Mouse (Mus musculus) cerebellum, adult 11-12 months (tissue): Measurements from ENCODE around the gene Iba57.

Experiments
- DNase-seq: peaks from one replicate; pipeline ENCODE4 v3.0.0; 2022

Iba57 gene

GRCm38 (mm10) chr11:59170549-59170948, 7.0 kb upstream of the Iba57 start:
- no peak for DNase-seq

- no peak for DNase-seq
These were observed 6.3 kb upstream of the Iba57 start for GRCm38 (mm10) chr11:59169807-59170206.

- no peak for DNase-seq
These were observed 2.2 kb upstream of the Iba57 start for GRCm38 (mm10) chr11:59165616-59166241.

GRCm38 (mm10) chr11:59164384-59164783, 845 bp upstream of the Iba57 start:
- DNase-seq = peak; percentile 56

DNA sequence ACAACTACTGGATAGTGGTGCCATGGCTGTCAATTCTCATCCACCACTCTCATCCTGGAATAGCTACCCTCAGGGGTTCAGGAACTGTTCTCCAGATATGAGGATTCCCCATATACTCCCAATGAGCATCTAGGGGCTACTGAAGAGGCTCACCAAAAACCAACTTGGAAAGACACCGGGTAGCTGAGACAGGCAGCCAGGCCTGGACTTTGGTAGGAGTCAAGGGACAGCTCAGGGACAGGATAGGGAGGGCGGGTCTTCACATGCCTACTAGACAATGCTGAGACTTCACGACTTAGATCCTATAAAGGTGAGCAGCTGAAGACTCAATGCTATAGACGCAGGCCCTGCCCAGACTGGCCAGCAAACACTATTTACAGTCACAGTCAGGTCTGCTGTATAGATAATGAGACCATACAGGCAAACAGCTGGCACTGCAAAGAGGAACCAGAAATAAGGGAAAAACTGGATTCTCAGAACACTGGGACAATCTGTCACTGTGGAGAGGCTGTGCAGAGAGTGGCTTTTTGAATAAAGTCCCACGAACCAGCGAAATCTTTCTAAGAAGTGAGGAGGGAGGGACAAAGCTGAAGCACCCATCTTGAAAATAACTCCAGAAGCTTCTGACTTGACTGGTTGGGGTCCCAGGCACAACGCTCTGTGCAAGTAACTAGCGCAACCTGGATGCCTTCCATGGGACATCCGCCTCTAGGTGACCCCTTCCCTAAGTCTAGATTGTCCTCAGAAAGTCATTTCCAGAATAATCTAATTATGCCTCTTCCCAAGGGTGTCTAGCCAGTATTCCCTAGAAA, 890 bp downstream of the Iba57 start:
- no peak for DNase-seq

GRCm38 (mm10) chr11:59161398-59161797, 2.1 kb downstream of the Iba57 start:
- DNase-seq = no peak

DNA sequence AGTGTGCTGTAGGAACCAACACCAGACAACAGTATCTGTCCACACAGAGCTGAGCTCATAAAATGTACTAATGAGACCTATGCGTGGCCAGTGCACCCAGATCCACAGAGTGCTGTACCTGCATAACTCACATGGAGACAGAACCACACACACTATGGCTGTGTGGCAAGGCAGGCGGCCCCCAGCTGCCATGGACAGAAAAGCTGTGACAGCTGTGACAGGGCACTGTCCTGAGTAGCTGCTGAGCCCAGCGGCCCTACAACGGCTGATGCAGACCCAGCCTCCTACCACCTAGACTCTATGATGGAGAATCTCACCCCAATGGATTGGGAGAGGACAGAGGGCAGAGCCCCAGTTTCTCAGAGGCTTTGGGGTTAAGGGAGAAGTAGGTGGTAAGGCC, 4.0 kb downstream of the Iba57 start:
- no peak for DNase-seq

DNA sequence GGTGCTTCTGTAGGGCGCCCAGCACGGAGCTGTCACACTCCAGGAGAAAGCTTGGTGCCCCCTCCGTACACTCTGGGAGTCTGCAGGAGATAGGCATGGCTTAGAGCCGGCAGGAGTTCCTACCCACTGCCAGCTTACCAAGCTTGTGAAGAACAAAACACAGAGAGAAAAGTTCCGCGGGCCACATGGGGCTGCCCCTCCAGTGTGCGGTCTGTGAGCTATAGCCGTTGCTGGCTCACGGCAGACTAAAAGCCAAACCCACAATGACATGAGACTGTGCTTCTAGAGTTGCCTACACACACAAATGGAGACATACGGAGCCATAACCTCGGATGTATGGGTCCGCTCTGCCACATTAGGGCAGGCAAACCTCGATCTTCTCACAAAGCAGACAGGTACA, 4.4 kb downstream of the Iba57 start:
- no peak for DNase-seq

GRCm38 (mm10) chr11:59155900-59156299, 7.6 kb downstream of the Iba57 start:
- DNase-seq = no peak

GRCm38 (mm10) chr11:59154220-59154619, 9.3 kb downstream of the Iba57 start:
- DNase-seq = no peak

- no peak for DNase-seq
These were observed 11.8 kb downstream of the Iba57 start for GRCm38 (mm10) chr11:59151729-59152128.

- no peak for DNase-seq
These were observed 14.2 kb downstream of the Iba57 start for GRCm38 (mm10) chr11:59149302-59149701.

DNA sequence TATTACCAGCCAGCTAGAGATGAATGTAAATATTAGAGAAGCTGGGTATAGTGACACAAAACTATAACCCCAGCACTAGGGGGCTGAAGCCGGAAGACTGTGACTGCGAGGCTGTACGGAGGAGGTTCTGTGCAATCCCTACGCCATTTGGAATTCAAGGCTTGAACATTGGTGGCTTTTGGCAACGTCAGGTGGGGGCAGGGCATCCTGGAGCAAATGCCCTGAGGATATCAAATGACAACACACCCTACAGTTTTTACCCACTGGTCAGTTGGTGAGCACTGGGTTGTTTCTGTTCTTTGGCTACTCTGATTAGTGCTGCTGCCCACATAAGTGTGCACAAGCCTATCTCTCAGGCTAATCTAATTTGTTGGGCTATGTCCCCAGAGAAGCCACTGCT, 20.6 kb downstream of the Iba57 start:
- no peak for DNase-seq

GRCm38 (mm10) chr11:59141772-59142370, 21.7 kb downstream of the Iba57 start:
- no peak for DNase-seq

DNA sequence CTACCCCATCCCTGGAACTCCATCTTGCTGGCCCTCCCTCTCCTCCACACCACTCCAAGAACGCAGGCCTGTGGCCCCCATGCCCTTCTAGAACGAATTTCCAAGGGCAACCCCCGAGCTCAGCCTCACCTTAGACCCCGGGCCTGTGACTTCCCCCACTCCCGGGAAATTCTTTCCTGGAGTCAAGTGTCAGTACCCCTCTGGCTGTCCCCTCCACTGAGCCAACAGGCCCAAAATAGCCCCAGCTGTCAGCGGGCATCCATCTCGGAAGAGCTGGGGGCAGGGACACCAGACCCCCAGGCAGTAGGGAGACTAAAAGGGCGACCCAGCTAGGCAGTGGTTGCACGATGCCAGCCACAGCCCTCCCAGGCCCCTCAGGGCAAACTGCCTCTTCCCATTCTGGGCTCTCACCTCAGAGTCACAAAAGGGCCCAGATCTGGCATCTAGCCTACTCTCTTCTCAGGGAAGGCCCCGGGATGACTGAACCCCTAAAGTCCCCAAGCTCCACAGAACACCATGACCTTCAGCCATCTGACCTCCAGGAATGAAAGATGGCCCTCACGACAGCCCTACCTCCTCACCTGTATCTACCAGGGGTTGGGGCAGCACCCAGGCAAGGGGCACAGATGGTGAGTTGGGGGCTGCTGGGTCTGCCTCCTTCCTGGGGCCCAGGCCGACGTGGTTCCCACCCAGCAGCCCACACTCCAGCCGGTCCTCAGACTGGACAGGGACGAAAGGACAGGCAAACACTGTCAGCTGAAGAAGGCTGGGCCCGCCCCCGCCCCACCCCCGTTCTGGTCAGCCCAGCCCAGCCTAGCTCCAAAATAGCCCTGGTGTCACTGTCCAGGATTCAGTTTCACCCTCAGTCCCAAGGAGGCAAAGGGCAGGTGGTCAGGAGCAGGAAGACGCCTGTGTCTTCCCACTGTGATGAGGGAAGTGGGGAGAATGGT, 24.7 kb downstream of the Iba57 start:
- no peak for DNase-seq

DNA sequence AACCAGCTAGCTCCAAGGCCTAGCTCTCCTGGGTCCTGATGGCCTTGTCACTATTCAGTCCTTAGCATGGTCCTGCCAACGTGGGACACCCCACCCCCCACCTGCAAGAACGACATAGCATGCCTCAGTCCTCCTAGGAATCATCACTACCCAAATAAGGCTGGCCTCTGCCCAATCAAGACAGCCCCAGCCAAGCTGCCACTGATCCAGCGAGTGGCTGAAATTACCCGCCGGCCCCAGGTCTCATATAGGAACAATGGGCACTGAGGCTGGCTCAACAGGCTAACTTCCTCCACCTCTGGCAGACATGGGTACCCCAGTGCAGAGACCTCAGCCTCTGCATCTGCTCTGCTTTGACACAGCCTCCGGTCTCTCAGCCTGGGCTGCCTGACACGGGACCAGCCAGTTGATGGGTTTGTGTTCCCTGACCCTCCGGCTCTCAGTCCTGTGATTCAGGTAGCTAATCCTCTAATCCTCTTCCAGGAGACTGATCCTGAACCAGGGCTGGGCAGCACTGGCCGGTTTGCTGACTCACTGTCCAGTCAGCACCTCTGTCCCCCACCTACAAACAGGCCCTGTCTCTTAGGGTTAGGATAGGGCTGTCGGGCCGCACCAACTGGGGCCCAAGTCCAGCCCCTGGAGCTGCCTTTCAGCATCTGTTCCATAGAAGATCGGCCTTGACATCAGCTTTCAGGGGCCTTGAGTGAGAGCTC, 26.4 kb downstream of the Iba57 start:
- no peak for DNase-seq

GRCm38 (mm10) chr11:59135904-59136452, 27.6 kb downstream of the Iba57 start, which contains the start of gene Obscn:
Obscn (minus strand) TSS chr11:59136402.
- no peak for DNase-seq

DNA sequence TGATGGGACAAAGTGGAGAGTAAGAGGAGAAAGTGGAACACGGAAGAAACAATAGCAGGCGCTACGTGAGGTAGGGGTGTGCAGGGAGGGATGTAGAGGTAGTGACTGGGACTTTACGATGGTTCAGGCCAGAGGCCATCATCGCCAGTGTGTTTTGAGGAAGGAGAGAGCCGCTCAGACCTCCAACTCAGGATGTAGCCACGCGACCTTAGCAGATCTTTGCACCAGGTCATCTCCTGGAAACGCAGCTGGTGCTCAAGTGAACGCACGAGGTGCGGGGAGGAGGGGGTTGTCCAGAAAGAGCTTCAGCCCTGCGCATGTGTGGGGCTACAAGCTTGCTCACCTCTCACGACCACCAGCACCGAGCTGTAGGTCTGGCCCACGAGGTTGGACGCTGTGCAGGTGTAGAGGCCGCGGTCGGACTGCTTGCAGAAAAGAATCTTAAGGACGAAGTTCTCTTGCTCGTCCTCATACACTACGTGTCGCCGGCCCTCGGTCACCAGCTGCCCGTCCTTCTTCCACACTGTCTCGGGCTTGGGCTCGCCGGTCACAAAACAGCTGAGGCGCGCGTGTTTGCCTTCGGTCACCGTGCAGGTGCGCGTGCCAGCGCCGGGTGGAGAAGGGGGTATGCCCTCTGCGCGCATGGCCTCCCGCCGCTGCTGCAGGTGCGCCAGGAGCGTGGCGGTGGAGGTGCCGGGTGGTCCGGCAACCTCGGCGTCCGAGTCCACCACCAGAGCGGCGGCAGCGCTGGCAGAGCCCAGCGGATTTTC, 28.3 kb downstream of the Iba57 start:
- DNase-seq = no peak

- DNase-seq = no peak
These were observed 29.1 kb downstream of the Iba57 start for GRCm38 (mm10) chr11:59134373-59134997.

- no peak for DNase-seq
These were observed 31.5 kb downstream of the Iba57 start for GRCm38 (mm10) chr11:59132065-59132464.
